Mouse (Mus musculus): ENCODE results near the gene Erbb2. TPM values are rescaled to one million over a fixed set of nuclear protein-coding genes. Genes with fewer than 3 reads are reported as not detected.

Erbb2 gene
- polyA plus RNA-seq, 1 experiment: 3.0 TPM

- DNase-seq (ENCODE audit: extremely low spot score in 1 of 2, low spot score in 1 of 2): no peak
Observed at GRCm38 (mm10) chr11:98414162-98414561, 1.9 kb downstream of the Erbb2 start.

DNA sequence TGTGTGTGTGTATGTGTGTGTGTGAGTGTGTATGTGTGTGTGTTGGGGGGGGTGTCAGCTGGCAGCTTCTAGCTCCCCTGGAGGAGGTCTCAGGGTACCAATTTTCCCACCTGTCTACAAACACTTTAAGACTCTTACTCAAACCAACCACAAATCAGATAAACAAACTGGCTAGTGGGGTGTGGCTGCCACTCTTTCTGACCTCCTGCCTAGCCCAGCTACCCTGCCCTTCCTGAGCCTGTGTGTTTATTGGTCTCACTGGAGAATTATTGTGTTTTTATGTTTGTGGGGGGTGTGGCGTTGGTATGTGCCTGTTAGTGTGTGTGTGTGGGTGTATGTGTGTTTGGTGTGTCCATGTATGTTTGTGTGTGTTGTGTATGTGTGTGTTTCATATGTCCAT lies 4.8 kb downstream of the Erbb2 start:
- no peak for DNase-seq (ENCODE audit: extremely low spot score in 1 of 2, low spot score in 1 of 2)

GRCm38 (mm10) chr11:98418273-98418672 lies 6.0 kb downstream of the Erbb2 start:
- no peak for DNase-seq (ENCODE audit: extremely low spot score in 1 of 2, low spot score in 1 of 2)

DNA sequence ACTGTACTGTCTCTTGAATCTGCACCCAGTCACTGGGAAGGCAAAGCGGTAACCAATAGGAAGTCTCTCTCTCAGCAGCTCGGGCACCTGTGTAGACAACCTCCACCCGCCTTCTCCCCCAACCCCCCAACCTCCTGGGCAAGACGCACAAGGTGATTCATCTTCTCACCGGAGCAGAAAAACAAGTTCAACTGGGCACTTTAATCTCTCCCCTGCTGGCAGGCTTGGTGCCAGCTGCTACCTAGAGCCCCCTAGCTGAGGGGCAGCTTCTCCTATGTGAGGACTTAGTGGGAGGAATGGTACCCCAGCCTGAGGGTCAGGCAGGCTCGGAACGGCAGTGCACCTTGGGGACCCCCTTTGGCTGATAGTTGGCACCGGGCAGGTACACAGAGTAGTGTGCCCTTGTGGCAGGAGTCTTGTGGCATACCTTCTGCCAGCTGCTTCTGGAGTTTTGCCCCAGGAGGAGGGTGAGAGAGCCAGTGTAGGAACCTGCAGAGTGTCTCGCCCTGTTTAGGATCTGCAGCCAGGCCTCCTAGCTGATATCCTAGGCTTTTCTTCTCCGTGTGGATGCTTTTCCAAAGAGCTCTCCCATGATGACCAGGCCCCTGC lies 6.8 kb downstream of the Erbb2 start:
- no peak for DNase-seq (ENCODE audit: extremely low spot score in 1 of 2, low spot score in 1 of 2)

GRCm38 (mm10) chr11:98426592-98426991 lies 14.3 kb downstream of the Erbb2 start:
- DNase-seq (ENCODE audit: extremely low spot score in 1 of 2, low spot score in 1 of 2): no peak

DNA sequence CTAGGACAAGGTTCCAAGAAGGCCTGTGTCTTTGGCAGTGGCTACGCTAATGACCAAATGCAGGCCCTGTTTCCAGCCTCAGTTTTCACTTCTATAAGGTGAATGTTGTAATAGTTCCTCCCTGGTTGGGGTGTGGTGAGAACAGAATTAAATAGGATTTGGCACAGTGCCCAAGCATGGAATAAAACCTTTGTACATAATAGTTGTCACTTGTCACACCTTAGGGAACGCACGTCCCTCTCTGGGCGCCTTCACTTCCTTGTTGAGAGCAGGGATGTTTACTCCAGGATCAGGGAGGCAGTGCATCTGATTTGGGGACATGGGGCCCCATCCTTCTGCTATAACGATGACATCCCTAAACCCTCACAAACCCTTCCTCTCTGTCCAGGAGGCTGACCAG lies 16.2 kb downstream of the Erbb2 start:
- DNase-seq (ENCODE audit: extremely low spot score in 1 of 2, low spot score in 1 of 2): no peak

GRCm38 (mm10) chr11:98431743-98432502 lies 19.7 kb downstream of the Erbb2 start:
- no peak for DNase-seq (ENCODE audit: extremely low spot score in 1 of 2, low spot score in 1 of 2)

DNA sequence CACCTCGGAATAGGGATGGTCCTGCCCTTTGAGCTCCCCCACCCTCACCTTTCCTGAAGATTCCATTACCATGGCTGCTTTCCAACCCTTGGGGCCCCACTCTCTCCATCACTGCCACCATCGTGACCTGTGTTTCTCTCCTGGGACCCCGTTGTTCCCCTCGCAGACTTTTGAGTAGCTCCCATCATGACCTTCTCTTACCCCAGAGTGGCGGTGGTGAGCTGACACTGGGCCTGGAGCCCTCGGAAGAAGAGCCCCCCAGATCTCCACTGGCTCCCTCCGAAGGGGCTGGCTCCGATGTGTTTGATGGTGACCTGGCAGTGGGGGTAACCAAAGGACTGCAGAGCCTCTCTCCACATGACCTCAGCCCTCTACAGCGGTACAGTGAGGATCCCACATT lies 23.5 kb downstream of the Erbb2 start:
- DNase-seq (ENCODE audit: extremely low spot score in 1 of 2, low spot score in 1 of 2): no peak

- no peak for DNase-seq (ENCODE audit: extremely low spot score in 1 of 2, low spot score in 1 of 2)
Observed at GRCm38 (mm10) chr11:98437441-98437840, 25.2 kb downstream of the Erbb2 start.

DNA sequence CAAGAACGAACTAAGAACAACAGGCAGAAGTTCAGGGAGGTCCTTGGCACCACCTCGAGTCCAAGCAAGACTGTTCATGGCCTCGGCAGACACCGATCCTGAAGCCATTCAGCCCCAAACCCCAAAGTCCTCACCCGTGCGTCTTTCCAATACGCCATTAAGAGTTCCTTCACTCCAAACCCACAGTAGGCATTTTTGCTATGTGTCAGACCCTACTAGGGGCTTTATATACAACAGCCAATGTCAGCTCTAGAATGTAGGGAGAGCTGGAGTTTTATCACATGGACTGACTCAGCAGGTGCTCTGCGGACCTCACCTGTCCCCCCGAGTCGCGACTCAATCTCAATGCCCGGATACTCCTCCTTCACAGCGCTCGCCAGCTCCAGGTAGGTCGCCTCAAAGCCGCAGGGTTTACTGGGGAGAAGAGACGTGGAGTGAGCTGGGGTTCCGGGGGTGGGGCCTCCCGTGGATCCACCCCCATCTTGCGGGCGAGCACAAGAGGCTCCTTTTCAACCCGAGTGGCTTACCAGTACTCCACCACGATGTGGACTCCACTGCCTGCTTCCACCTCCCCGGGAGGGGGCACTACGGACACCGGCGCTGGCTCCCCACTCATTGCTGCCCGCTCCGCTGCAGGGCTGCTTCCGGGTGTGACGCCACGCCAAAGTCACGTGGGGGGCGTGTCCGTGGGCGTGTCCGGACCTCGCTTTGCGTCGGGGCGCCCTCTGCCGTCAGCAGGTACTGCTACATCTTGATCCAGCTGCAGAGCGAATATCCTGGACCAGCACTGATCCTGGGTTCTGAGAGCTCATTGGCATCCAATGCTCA lies 26.3 kb downstream of the Erbb2 start, which contains the start of gene Mien1:
TSS of gene Mien1 (minus strand) at position 661 of the 828 bp plus-strand sequence.
- DNase-seq (ENCODE audit: extremely low spot score in 1 of 2, low spot score in 1 of 2): peak; percentile 85 to 98

DNA sequence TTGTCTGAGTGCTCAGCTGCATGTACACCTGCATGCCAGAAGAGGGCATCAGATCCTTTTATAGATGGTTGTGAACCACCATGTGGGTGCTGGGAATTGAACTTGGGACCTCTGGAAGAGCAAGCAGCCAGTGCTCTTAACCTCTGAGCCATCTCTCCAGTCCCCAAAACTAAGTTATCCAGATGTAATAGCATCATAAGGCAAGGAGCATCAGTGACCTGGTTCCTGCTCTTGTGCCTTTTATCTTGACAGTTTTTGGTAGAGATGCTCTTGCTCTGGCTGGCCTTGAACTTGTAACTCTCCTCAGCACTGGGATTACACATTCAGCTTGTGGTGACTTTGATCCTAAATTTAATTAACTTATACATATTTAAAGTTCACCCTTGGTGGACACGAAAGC lies 31.4 kb downstream of the Erbb2 start:
- DNase-seq (ENCODE audit: extremely low spot score in 1 of 2, low spot score in 1 of 2): no peak

GRCm38 (mm10) chr11:98445238-98445637 lies 33.0 kb downstream of the Erbb2 start:
- DNase-seq (ENCODE audit: extremely low spot score in 1 of 2, low spot score in 1 of 2): no peak

- DNase-seq (ENCODE audit: extremely low spot score in 1 of 2, low spot score in 1 of 2): no peak
Observed at GRCm38 (mm10) chr11:98445679-98446078, 33.4 kb downstream of the Erbb2 start.

DNA sequence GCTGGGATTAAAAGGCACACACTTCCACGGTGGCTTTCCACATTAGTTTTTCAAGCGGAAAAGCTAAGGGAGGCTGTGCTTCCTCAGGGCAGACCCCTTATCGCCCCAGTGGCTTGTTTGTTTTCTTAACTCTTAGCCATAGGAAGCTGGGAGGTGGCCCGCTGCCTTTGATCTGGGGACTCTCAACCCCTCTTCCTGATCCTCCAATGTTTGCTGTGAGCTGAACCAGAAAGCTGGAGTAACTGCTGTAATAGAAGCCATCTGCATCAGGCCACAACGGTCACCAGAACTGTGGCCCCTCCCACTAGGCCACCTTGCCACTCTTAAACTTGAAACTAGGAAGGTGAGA lies 33.9 kb downstream of the Erbb2 start, which contains the start of gene Grb7:
TSS of gene Grb7 (plus strand) at position 182 of the 349 bp plus-strand sequence.
- DNase-seq (ENCODE audit: extremely low spot score in 1 of 2, low spot score in 1 of 2): no peak

DNA sequence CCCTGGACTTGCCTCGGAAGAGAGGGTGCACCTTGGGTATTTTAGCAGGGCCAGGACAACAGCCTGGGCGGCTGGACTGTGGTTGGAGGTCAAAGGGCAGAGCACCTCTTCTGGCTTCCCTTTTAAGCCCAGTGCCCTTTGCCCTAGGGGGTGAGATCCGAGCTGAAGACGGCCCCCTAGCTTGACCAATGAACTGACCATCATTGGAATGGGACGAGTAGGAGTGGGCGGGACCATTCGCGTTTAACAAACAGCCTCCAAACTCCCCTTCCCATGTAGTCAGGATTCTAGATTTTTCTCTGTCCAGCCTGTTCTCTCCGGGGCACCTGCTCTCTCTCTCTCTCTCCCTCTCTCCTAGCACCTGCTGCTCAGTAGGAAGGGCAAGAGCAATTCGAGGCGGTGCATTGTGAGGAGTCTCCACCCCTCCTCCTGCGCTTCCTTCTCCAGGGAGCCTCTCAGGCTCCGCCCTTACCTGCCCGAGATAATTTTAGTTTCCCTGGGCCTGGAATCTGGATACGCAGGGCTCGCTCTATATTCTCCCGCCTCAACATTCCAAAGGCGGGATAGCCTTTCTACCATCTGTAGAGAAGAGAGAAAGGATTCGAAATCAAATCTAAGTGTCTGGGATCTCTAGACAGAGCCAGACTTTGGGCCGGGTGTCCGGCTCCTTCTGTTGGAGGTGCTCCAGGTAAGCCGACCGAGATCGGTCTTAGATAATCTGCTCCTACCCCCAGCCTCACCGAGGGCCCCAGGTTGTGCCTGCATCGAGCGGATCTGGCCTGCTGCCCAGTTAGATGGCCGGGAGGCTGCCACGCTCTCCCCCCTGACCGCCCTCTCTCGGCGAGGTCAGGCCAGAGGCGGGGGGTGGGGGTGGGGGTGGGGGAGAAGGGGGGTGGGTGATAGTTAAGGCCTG lies 34.5 kb downstream of the Erbb2 start:
- peak in 1 of 2 experiments; percentile 16 for DNase-seq (ENCODE audit: extremely low spot score in 1 of 2, low spot score in 1 of 2)

DNA sequence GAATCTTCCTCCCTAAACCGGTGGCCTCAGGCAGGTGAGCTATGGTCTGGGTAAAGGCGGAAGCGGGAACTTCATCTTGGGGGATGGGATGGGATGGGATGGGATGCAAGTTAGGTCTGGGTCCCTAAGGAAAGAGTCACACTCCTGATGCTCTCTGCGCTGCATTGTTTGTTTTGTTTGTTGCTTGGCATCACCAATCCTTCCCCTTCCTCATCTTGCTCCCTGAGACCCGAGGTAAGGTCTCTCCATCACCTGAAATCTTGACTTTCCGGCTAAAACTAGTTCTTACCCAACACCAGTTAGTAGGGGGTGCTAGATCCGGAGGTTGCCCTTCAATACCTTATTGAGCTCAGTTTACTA lies 35.2 kb downstream of the Erbb2 start:
- DNase-seq (ENCODE audit: extremely low spot score in 1 of 2, low spot score in 1 of 2): no peak

GRCm38 (mm10) chr11:98448191-98448790 lies 36.0 kb downstream of the Erbb2 start:
- DNase-seq (ENCODE audit: extremely low spot score in 1 of 2, low spot score in 1 of 2): no peak

GRCm38 (mm10) chr11:98449419-98449818 lies 37.1 kb downstream of the Erbb2 start:
- DNase-seq (ENCODE audit: extremely low spot score in 1 of 2, low spot score in 1 of 2): no peak

DNA sequence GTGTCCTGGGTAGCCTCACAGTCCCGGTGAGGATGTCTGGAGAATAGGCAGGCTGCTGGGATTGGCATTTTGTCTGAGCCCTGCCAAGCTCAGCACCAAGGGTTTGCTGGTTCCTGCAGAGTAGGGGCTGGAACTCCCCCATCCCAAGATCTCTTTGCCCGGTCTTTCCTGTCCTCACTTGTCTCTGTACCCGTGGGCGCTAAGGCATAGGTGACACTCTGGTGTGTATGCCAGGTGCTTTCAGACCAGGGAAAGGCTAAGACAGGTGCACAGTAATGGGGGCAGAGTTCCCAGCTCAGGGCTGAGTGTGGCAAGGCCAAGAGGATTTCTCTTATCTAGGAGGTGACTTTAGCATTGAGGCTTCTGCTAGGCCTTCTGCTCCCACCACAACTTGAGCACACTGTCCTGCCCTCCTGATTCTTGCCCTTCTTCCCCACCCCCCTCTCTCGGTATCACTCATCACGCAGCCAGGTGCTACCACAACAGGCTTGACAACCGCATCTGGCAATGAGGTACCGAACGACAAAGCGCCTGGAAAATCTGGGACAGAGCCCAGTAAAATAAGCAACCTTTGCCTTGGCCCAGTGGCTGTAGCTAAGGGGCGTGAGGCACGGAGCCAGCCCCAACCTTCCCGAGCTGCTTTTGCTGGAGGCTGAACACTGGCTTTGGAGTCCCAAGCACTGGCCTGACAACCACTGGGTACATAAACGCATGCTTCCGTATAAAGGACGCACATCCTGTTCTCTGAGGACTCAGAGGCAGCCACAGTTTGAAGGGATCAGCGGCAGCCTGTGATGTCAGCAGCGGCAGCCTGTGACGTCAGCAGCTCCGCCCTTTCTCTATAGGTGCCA lies 37.9 kb downstream of the Erbb2 start:
- no peak for DNase-seq (ENCODE audit: extremely low spot score in 1 of 2, low spot score in 1 of 2)
